Mouse (Mus musculus): Measurements from ENCODE around the gene Coq6. TPM values are rescaled to one million over a fixed set of nuclear protein-coding genes. Genes with fewer than 3 reads are reported as not detected.

Gene Coq6
- 77.1 TPM for polyA plus RNA-seq (2014; fragmentation: Illumina TruSeq; extraction: RNeasy Lipid Tissue Mini Kit (QIAGEN cat#74804); ENCODE audit: low read depth, low replicate concordance)

DNA sequence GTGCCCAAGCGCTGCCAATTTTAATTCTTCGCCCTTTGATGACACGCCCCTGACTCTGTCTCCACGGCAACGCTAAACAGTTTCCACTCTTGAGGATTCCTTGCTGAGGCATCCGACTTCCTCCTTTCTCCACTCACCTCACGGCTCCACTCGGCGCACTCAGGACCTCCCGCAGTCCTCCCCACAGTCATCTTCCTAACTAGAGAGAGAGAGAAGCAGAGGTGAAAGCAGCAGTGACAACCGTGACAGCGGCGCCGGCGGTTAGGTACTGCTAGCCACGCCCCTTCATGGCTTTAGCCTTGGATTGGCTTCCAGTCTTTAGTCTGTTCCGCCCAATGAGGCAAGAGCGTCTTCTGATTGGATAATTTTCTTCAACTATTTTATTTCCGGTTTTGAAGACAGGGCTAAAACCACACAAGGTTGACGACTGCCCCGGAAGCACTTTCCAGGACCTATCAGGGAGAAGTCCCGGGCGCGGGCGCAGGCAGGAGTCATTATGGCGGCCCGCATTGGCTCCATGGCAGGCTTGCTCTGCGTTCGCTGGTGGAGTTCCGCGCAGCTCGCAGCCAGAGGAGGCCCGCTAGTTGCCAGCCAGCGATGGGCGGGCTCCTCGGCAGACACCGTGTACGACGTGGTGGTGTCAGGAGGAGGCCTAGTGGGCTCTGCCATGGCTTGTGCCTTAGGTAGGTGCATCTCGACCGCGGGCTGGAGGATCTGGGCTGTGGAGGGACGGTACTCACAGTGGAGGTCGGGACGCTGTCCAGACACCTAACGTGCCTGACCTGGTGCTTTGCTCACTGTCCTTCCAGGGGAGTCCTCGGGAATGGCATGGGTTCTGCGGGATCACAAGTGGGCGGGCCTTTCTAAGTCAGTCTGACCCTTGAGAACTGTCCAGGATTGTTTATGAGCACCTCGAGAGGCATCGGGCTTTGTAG lies at the start of gene Coq6, which contains the start of gene Fam161b:
TSS of gene Coq6 (plus strand) at position 103 of the 935 bp plus-strand sequence.
TSS of gene Fam161b (minus strand) at position 279 of the 935 bp plus-strand sequence.

DNA sequence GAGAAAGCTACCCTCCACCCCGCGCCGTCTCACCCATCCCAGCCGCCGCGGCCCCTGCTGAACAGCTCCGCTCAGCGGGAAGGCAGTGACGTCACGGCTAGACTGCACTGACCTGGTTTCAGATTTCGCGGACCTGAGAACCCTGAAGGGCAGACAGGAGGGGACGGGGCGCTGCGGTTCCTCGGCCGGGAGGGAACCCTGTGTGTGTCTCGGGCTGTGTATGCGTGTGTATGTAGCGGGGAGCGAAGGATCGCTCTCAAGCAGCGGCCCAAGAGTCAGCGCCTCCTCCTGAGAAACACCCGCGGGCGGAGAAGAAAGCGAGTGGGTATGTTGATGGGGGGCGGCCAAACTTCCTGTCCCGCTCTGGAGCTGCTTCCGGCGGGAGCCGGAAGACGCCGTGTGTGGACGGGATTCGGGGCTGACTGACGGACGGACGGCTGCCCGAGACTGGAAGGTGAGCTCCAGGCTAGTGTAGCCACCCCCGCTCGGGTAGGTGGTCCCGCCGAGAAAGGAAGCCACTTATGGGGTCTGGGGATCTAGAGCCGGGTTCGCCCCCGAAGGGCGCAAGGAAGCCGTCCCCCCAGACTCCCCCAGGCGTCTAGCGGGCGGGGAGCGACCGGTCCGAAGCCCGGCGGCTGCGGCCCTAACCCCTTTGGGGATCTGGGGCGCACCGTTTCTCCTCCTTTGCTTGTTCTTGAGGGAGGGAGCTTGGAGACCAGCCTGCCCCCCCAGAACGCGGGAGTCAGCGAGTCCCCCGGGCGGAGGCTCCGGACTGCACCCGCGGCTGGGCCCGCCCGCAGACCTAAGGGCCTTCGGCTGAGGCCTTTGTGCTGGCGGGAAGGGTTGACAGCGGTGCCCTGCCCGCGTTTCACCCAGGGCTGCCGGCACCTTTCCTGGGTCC lies 44.5 kb upstream of the Coq6 start, which contains the start of gene Zfp410:
TSS of gene Zfp410 (plus strand) at position 132 of the 901 bp plus-strand sequence.

DNA sequence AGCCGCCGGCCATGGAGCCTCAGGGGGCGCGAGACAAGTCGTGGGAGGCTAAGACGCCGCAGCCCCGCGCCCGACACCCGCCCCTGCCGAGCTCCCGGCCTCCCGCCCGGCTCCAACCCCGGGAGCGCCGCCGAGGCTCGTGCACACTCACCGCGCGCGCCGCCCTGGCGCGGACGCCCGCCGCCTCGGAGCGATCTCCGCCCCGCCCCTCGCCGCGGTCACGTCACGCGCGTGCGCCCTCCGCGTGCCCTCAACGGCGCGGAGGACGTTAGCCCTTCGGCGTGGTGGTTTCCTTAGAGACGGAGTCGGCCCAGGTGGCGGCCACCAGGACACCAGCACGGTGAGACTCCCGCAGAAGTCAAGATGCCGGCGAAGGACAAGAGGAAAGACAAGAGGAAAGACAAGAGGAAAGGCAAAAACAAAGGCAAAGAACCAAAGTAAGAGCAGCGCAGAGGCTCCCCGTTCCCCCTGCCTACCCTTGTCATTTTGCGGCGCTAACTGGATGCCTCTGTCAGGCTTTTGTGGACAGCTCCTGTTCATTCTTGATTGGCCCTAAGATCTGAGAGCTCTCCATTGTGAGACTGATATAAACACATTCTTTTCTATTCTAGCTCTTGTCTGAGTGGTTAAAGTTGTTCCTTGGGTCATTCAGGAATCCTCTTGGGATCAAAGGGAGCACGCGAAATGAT lies 47.5 kb downstream of the Coq6 start, which contains the start of the genes Entpd5 and Bbof1:
TSS of gene Entpd5 (minus strand) at position 211 of the 689 bp plus-strand sequence.
TSS of gene Bbof1 (plus strand) at position 253 of the 689 bp plus-strand sequence.

DNA sequence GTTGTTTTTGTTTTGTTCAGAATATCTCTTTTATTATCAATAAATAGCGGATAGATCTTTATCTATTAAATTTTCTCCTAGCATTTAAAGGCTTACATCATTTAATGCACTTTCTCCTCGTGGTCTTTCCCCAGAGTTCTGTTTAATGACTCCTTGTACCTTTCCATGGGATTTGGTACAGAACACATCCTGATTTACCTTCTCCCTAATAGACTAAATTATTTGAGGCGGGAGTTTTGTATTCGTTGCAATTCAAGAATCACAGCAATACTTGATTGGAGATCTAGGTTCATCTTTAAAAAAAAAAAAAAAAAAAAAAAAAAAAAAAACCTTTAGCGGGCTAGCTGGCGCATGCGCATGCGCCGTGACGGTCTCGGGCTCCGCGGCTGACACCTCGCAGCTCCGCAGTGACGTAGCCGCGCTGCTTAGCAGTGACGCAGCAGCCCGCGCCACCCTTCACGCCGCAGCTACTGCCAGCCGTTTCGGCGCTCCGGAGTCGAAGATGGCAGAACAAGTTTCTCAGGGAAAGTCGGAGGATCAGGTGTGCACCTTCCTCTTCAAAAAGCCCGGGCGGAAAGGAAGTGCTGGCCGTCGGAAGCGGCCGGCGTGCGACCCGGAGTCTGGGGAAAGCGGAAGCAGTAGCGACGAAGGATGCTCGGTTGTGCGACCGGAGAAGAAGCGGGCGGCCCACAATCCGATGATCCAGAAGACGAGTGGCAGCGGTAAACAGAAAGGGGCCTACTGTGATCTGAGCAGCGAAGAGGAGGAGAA lies 55.6 kb downstream of the Coq6 start, which contains the start of gene Rnf113a2:
TSS of gene Rnf113a2 (plus strand) at position 363 of the 771 bp plus-strand sequence.

Other genes with a start within 250 kb of the Coq6 start
- gene Dnal1, start 247.3 kb upstream of the Coq6 start, polyA plus RNA-seq (2014; fragmentation: Illumina TruSeq; extraction: RNeasy Lipid Tissue Mini Kit (QIAGEN cat#74804); ENCODE audit: low read depth, low replicate concordance) = 4.3 TPM
- gene Pnma1, start 213.2 kb upstream of the Coq6 start, polyA plus RNA-seq (2014; fragmentation: Illumina TruSeq; extraction: RNeasy Lipid Tissue Mini Kit (QIAGEN cat#74804); ENCODE audit: low read depth, low replicate concordance) = not detected
- 8.2 TPM for gene Elmsan1, start 142.8 kb upstream of the Coq6 start, polyA plus RNA-seq (2014; fragmentation: Illumina TruSeq; extraction: RNeasy Lipid Tissue Mini Kit (QIAGEN cat#74804); ENCODE audit: low read depth, low replicate concordance)
- 238 TPM for gene Ptgr2, start 76.4 kb upstream of the Coq6 start, polyA plus RNA-seq (2014; fragmentation: Illumina TruSeq; extraction: RNeasy Lipid Tissue Mini Kit (QIAGEN cat#74804); ENCODE audit: low read depth, low replicate concordance)
- 32.7 TPM for gene Zfp410, start 44.8 kb upstream of the Coq6 start, polyA plus RNA-seq (2014; fragmentation: Illumina TruSeq; extraction: RNeasy Lipid Tissue Mini Kit (QIAGEN cat#74804); ENCODE audit: low read depth, low replicate concordance)
- 12.6 TPM for gene Fam161b, start 176 bp downstream of the Coq6 start, polyA plus RNA-seq (2014; fragmentation: Illumina TruSeq; extraction: RNeasy Lipid Tissue Mini Kit (QIAGEN cat#74804); ENCODE audit: low read depth, low replicate concordance)
- 90.1 TPM for gene Entpd5, start 47.4 kb downstream of the Coq6 start, polyA plus RNA-seq (2014; fragmentation: Illumina TruSeq; extraction: RNeasy Lipid Tissue Mini Kit (QIAGEN cat#74804); ENCODE audit: low read depth, low replicate concordance)
- 3.0 TPM for gene Bbof1, start 47.4 kb downstream of the Coq6 start, polyA plus RNA-seq (2014; fragmentation: Illumina TruSeq; extraction: RNeasy Lipid Tissue Mini Kit (QIAGEN cat#74804); ENCODE audit: low read depth, low replicate concordance)
- gene Rnf113a2, start 55.5 kb downstream of the Coq6 start, polyA plus RNA-seq (2014; fragmentation: Illumina TruSeq; extraction: RNeasy Lipid Tissue Mini Kit (QIAGEN cat#74804); ENCODE audit: low read depth, low replicate concordance) = 15.1 TPM
- 228 TPM for gene Aldh6a1, start 89.3 kb downstream of the Coq6 start, polyA plus RNA-seq (2014; fragmentation: Illumina TruSeq; extraction: RNeasy Lipid Tissue Mini Kit (QIAGEN cat#74804); ENCODE audit: low read depth, low replicate concordance)
- gene Lin52, start 89.8 kb downstream of the Coq6 start, polyA plus RNA-seq (2014; fragmentation: Illumina TruSeq; extraction: RNeasy Lipid Tissue Mini Kit (QIAGEN cat#74804); ENCODE audit: low read depth, low replicate concordance) = 14.8 TPM
- not detected for gene Vsx2, start 208.1 kb downstream of the Coq6 start, polyA plus RNA-seq (2014; fragmentation: Illumina TruSeq; extraction: RNeasy Lipid Tissue Mini Kit (QIAGEN cat#74804); ENCODE audit: low read depth, low replicate concordance)